Mouse (Mus musculus) hindbrain, embryonic 13.5 days (tissue): ENCODE measurements around the gene Col15a1. TPM values are rescaled to one million over a fixed set of nuclear protein-coding genes. Genes with fewer than 3 reads are reported as not detected.

ENCODE experiments used
- ATAC-seq: fragments of 200-750 bp; cut with Nextera tagmentation; 2 replicates; pipeline ENCODE4 v1.8.0; 2017; ENCODE audit warnings: moderate TSS enrichment; ENCODE audit not compliant: low FRiP score
- H3K27ac ChIP-seq: fragments of 300-500 bp; sonication (generic); 2 replicates; pipeline ENCODE4 v1.5.1; 2015; ENCODE audit warnings: inconsistent platforms, mild to moderate bottlenecking, moderate library complexity
- H3K27me3 ChIP-seq: fragments of 300-500 bp; sonication (generic); 2 replicates; pipeline ENCODE4 v1.6.1; 2015; ENCODE audit warnings: mild to moderate bottlenecking, inconsistent platforms
- H3K36me3 ChIP-seq: fragments of 300-500 bp; sonication (generic); 2 replicates; pipeline ENCODE4 v1.6.1; 2015; ENCODE audit warnings: mild to moderate bottlenecking, inconsistent platforms
- H3K4me1 ChIP-seq: fragments of 300-500 bp; sonication (generic); replicated peaks from 2 replicates; pipeline ENCODE4 v1.6.1; 2015; ENCODE audit warnings: inconsistent platforms
- H3K4me2 ChIP-seq: fragments of 300-500 bp; sonication (generic); 2 replicates; pipeline ENCODE4 v1.6.1; 2015; ENCODE audit warnings: inconsistent platforms, mild to moderate bottlenecking, moderate library complexity
- H3K4me3 ChIP-seq: fragments of 300-500 bp; sonication (generic); 2 replicates; pipeline ENCODE4 v1.5.1; 2015; ENCODE audit warnings: mild to moderate bottlenecking, inconsistent platforms
- H3K9ac ChIP-seq: fragments of 300-500 bp; sonication (generic); 2 replicates; pipeline ENCODE4 v1.6.1; 2015; ENCODE audit warnings: mild to moderate bottlenecking, inconsistent platforms
- H3K9me3 ChIP-seq: fragments of 300-500 bp; sonication (generic); 2 replicates; pipeline ENCODE4 v1.6.1; 2016; ENCODE audit warnings: inconsistent platforms
- WGBS: fragments of 180-500 bp; shearing (Covaris S2); methylation state at CpG from one replicate; pipeline ENCODE4 v1.1.7; 2015; 5-methylcytosine and 5-hydroxymethylcytosine counted together
- polyA plus RNA-seq: library from polyadenylated mRNA; unstranded; fragments of >200 nt; fragmentation: Nextera tagmentation; extraction: Ambion mirVana; gene quantifications from 2 replicates; pipeline ENCODE4 v1.2.1, GENCODE M21; 2015

The Col15a1 gene
- polyA plus RNA-seq, 1 experiment from 2014 or later, result 3.7 TPM

DNA sequence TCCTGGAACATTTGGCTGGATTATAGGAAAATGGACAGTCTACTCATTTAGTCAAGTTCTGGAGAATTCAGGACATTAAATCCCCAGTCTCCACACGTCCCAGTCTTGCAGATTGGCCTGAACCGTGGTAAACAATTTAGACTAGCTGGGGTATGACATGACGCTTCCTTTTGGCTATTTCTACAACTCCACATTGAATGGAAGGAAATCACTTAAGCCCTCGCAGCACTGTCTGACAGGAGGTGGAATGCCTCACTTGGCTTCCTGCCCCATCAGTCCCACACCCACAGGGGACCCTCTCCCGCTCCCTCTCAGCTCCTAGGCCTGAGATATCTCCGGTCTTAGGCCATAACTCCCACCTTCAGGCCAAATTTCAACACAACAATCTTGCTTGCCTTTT is 2.1 kb upstream of the Col15a1 start:
- Histone ChIP-seq H3K4me1 (peaks cover 14% of the 10 kb centered on the region), H3K9me3 (no peaks in the 10 kb centered on the region), H3K27me3 (peaks cover 60% of the 10 kb centered on the region), H3K36me3 (no peaks in the 10 kb centered on the region), H3K9ac (no peak overlapping the region), H3K27ac (no peak overlapping the region), H3K4me3 (no peak overlapping the region), H3K4me2 (no peak overlapping the region)
- WGBS, result 85% methylated on average over 6 of the region's 6 CpGs
- ATAC-seq, result no peak

DNA sequence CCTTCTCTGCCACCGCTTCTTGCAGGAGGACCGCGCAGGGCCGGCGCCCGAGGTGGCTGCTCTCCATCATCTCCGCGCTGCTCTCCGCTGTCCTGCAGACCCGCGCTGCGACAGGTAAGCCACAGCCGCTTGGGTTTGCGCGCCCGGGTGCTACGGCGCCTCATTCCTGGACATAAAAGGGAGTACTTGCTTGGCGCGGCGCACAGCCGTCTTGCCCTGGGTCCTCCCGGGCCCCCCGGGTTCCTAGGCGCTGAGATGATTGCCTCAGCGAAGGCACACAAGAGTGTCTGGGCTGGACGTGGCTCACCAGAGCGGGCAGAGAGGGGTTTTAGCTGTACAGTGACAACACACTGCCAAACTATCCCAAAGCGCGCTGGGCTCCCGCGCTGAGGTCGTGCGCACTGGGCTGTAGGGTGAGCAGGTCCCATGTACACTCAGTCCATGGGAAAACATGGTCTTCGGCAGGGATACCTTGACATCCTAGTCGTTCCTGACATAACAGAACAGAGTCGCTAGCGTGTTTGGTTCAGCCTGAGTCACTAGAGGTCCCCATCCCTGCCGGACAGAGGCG is 545 bp downstream of the Col15a1 start:
- no peak overlapping the region for H3K27ac ChIP-seq
- H3K4me3 ChIP-seq, result peak overlapping the region; percentile 57
- WGBS, result 3% methylated on average over 40 of the region's 40 CpGs
- H3K4me2 ChIP-seq, result peak overlapping the region; percentile 80
- peaks cover 66% of the 10 kb centered on the region for H3K27me3 ChIP-seq
- H3K4me1 ChIP-seq, result peaks cover 14% of the 10 kb centered on the region
- H3K36me3 ChIP-seq, result no peaks in the 10 kb centered on the region
- H3K9me3 ChIP-seq, result no peaks in the 10 kb centered on the region
- ATAC-seq, result peak; percentile 70
- peak overlapping the region; percentile 76 for H3K9ac ChIP-seq

DNA sequence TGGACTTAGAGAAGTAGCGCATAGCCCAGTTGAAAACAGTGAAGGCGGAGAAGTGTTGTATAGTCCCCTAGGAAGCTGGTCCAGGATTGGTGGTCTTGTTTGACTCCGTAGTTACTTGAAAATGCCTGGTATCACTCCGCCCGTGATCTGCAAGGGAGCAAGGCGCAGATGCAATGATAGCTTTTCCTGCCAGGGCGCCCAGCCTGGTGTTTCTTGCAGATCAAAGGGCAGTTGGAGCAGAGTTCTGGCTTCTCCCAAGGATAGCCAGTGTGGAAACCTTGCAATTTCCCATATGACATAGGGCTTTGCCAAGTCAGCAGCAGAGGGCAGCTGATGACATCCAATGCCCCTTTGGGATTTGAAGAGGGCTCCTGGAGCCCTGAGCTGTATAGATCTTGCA is 1.5 kb downstream of the Col15a1 start:
- Histone ChIP-seq H3K4me2 (peak overlapping the region; percentile 80; the same call in 1 of the 2 replicates), H3K27ac (no peak overlapping the region), H3K4me3 (no peak overlapping the region), H3K9me3 (no peaks in the 10 kb centered on the region), H3K27me3 (peaks cover 64% of the 10 kb centered on the region), H3K9ac (no peak overlapping the region), H3K36me3 (no peaks in the 10 kb centered on the region), H3K4me1 (peaks cover 14% of the 10 kb centered on the region)
- ATAC-seq, result no peak
- 83% methylated on average over 7 of the region's 7 CpGs for WGBS

DNA sequence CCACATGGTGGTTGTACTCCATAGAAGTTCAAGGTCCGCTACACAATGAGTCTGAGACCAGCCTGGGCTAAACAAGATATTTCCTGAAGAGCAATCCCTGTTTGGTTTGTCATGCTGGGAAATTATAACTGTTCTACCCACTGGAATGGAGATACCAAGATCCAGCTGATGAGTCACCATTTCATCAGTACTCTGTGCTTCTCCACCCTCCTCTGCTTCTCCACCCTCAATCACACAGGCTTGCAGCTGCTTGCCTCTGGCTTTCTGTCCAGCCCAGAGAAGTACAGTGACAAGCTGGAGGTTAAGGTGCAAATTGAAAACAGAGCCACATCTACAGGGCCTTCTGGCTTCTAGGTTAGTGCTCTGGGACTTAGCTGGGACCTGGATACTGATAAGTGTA is 10.9 kb downstream of the Col15a1 start:
- Histone ChIP-seq H3K36me3 (no peaks in the 10 kb centered on the region), H3K4me3 (no peak overlapping the region), H3K4me1 (no peaks in the 10 kb centered on the region), H3K27me3 (no peaks in the 10 kb centered on the region), H3K9me3 (no peaks in the 10 kb centered on the region; the same call in 1 of the 2 replicates), H3K9ac (no peak overlapping the region), H3K4me2 (no peak overlapping the region), H3K27ac (no peak overlapping the region)
- no peak for ATAC-seq
- WGBS, result 94% methylated on average over 1 of the region's 1 CpGs

DNA sequence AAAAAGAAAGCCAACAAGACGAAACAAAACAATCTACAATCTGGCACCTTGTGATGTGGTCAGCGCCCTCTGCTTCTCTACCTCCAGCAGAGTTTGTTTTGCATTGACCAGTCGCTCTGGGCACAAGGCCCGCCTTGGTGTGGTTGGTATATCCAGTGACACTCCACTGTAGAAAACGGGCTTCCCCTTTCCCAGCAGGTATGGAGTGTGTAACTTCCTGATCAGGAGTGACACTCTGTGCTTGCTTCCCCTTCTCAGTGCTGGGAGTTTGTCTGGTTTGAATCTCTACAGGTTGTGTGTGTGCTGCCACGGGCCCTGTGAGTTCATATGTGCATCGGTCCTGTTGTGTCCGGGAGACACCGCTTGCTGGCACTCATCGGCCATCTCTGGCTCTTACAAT is 11.4 kb downstream of the Col15a1 start:
- H3K4me2 ChIP-seq, result no peak overlapping the region
- no peaks in the 10 kb centered on the region for H3K36me3 ChIP-seq
- no peak overlapping the region for H3K27ac ChIP-seq
- no peaks in the 10 kb centered on the region; the same call in 1 of the 2 replicates for H3K9me3 ChIP-seq
- H3K4me3 ChIP-seq, result no peak overlapping the region
- no peaks in the 10 kb centered on the region for H3K27me3 ChIP-seq
- no peak for ATAC-seq
- H3K4me1 ChIP-seq, result no peaks in the 10 kb centered on the region
- H3K9ac ChIP-seq, result no peak overlapping the region
- WGBS, result 89% methylated on average over 10 of the region's 10 CpGs

DNA sequence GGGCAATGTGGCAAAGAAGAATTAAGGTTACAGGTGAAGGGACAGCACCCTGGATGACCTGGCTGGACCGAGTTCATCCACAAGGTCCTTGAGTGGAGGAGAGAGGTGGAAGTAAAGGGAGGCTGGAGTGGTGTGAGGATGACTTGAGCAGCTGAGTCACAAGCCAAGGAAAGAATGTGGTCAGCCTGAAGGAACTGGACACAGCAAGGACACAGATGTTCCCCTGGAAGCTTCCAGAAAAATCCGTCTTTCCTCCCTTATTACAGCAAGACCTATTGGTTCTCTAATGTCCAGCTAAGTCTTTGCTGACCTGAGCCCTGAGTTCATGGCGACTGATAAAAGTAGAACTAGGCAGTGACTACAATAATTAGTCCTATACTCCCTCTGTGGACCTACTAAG is 12.6 kb downstream of the Col15a1 start:
- whole genome bisulfite sequencing, result 89% methylated on average over 3 of the region's 3 CpGs
- Histone ChIP-seq H3K4me3 (no peak overlapping the region), H3K4me1 (no peaks in the 10 kb centered on the region), H3K27me3 (no peaks in the 10 kb centered on the region), H3K9me3 (no peaks in the 10 kb centered on the region; the same call in 1 of the 2 replicates), H3K9ac (no peak overlapping the region), H3K4me2 (no peak overlapping the region), H3K27ac (no peak overlapping the region), H3K36me3 (no peaks in the 10 kb centered on the region)
- no peak for ATAC-seq

DNA sequence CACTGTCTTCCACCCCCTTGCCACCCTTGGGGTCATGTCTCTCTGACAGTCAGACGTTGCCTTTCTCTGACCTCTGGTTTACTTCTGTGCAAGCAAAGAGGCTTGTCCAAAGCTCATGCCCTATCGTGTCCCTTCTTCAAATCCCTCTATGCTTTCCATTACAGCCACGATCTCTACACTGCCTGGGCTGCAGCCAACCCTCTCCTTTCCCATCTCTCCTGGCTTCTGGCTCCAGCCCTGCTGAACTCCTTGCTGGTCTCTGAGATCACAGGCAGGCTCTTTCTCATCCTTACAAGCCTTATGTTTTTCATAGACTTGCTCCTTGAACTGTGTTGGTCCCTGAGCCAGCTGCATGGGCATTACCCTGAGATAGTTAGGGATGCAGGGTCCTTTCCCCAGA is 14.2 kb downstream of the Col15a1 start:
- H3K27me3 ChIP-seq, result no peaks in the 10 kb centered on the region
- no peak for ATAC-seq
- H3K4me2 ChIP-seq, result no peak overlapping the region
- H3K36me3 ChIP-seq, result no peaks in the 10 kb centered on the region
- H3K9me3 ChIP-seq, result no peaks in the 10 kb centered on the region; the same call in 1 of the 2 replicates
- H3K4me3 ChIP-seq, result no peak overlapping the region
- no peak overlapping the region for H3K9ac ChIP-seq
- WGBS, result 87% methylated on average over 3 of the region's 3 CpGs
- no peak overlapping the region for H3K27ac ChIP-seq
- H3K4me1 ChIP-seq, result peaks cover 7% of the 10 kb centered on the region; the same call in 1 of the 2 replicates

DNA sequence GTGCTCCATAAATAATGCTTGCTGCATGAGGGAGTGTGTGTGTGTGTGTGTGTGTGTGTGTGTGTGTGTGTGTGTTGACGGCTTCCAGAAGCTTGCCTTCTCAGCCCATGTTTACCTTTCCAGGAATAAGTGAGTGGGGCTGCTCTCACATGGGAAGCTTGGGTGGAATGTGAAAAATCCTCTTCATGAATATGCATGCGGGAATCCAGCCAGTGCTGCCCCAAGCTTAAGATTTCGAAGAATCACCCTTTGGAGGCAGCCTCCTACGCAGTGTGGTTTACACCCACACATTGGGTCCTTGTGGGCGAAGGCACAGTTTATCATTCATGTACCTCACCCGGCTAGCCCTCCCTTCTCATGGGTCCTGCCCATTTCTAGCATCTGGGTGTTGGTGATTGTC is 18.0 kb downstream of the Col15a1 start:
- Histone ChIP-seq H3K36me3 (no peaks in the 10 kb centered on the region), H3K9me3 (no peaks in the 10 kb centered on the region; the same call in 1 of the 2 replicates), H3K4me3 (no peak overlapping the region), H3K4me1 (peaks cover 15% of the 10 kb centered on the region), H3K27ac (no peak overlapping the region), H3K4me2 (no peak overlapping the region), H3K9ac (no peak overlapping the region), H3K27me3 (no peaks in the 10 kb centered on the region)
- 69% methylated on average over 6 of the region's 6 CpGs for WGBS
- ATAC-seq, result no peak

DNA sequence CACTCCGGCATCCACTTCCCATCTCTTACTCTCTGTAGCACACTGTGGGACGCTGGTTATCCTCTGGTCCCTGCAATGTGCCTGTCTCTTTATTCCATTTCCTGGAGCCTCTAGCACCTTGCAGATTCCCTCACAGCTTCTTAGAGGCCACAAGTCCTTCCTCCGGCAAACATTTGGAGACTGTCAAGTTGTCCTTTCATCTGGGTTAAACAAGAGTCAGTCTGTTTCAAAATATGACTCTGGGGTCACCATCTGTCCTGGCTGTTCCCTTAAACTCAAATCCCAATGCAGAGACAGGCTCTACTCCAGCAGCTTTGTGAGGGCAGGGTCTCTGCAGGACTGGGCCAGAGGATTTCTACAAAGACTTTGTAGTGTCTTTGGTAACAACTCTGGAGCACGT is 19.1 kb downstream of the Col15a1 start:
- Histone ChIP-seq H3K4me3 (no peak overlapping the region), H3K36me3 (no peaks in the 10 kb centered on the region), H3K27ac (no peak overlapping the region), H3K9me3 (no peaks in the 10 kb centered on the region; the same call in 1 of the 2 replicates), H3K27me3 (no peaks in the 10 kb centered on the region), H3K4me1 (peaks cover 15% of the 10 kb centered on the region), H3K9ac (no peak overlapping the region), H3K4me2 (no peak overlapping the region)
- WGBS, result 69% methylated on average over 4 of the region's 4 CpGs
- no peak for ATAC-seq

DNA sequence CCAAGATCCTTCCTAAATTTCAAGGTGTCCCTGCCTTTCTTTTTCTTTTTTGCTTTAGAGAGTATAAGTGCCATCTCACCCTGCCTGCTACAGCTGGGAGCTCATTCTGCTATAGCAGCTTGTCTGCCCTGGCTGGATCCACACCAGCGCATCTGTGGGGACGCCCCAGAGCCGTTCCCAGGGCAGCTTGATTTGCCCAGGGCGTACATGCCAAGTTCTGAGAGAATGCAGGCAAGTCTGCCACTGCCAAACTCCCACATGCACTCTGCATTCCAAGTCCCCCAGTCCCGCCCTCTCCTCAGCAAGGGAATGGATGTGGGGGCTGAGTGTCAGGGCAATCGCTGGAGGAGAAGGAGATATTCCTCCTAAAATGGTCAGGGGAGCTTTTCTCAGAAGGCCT is 19.8 kb downstream of the Col15a1 start:
- Histone ChIP-seq H3K27me3 (no peaks in the 10 kb centered on the region), H3K36me3 (no peaks in the 10 kb centered on the region), H3K4me2 (no peak overlapping the region), H3K4me3 (no peak overlapping the region), H3K27ac (no peak overlapping the region), H3K4me1 (peaks cover 15% of the 10 kb centered on the region), H3K9ac (no peak overlapping the region), H3K9me3 (no peaks in the 10 kb centered on the region; the same call in 1 of the 2 replicates)
- 65% methylated on average over 6 of the region's 6 CpGs for WGBS
- 0 out of 2 replicates have a peak, but pooled peaks have one; percentile 59 for ATAC-seq

DNA sequence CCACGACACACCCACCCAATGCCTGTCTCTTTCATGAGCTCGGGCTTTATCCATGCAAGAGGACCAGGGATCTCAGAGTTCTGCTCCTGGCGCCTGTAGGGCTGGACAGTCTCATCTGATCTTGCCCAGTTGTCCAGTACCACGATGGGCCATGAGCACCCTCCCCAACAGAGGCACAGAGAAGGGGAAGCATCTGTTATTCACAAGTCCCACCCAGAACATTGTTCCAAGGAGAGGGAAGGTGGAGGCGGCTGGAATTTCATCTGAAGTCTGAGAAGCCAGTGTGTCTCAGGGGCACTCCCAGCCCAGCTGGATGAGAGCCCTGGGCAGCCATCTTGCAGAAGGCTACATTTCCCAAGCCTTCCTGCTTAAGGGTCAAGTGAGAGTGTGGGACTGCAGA is 21.0 kb downstream of the Col15a1 start:
- Histone ChIP-seq H3K27ac (no peak overlapping the region), H3K9me3 (no peaks in the 10 kb centered on the region), H3K9ac (no peak overlapping the region), H3K36me3 (no peaks in the 10 kb centered on the region), H3K4me2 (no peak overlapping the region), H3K4me3 (no peak overlapping the region), H3K27me3 (no peaks in the 10 kb centered on the region), H3K4me1 (peaks cover 15% of the 10 kb centered on the region)
- ATAC-seq, result no peak
- 88% methylated on average over 5 of the region's 5 CpGs for WGBS

DNA sequence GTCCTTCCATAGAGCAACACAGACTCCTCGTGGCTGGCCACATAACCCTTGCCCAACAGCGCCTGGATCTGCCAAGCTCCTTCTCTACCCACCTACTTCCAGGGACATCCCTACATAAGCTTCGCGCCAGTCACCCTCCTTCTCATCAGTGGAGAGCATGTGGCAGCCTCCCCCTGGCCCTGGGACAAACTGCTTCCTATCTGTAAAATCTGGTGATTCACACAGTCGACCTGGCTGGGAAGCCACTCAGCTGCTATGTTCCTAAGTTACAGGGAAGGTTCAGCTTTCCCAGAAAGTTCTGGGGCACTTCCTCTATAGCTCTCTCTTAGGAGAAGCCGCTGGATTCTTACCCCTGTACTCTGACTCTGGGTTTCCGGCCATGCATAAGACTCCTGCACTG is 22.5 kb downstream of the Col15a1 start:
- no peak for ATAC-seq
- no peaks in the 10 kb centered on the region; the same call in 1 of the 2 replicates for H3K27me3 ChIP-seq
- H3K4me1 ChIP-seq, result peaks cover 24% of the 10 kb centered on the region
- no peak overlapping the region for H3K4me3 ChIP-seq
- H3K9me3 ChIP-seq, result no peaks in the 10 kb centered on the region
- WGBS, result 86% methylated on average over 7 of the region's 7 CpGs
- no peak overlapping the region for H3K4me2 ChIP-seq
- H3K27ac ChIP-seq, result no peak overlapping the region
- no peak overlapping the region for H3K9ac ChIP-seq
- no peaks in the 10 kb centered on the region for H3K36me3 ChIP-seq

DNA sequence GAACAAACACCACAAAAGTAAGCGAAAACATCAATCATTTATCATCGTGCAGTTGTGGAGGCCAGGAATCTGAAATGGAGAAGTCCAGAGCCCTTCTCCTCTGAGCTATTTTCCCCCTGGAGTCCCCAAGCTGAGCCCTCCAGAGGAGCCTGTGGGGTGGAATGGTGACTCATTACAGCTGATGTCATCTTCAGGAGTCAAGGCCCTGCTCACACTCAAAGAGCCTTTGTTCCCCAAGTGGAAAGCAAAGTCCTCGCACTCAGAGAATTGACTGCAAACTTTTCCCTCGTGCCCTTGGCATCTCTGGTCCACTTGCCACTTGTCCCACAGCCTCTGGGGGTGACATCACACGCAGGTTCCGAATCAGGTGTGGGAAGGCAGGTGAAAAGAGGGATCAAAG is 23.4 kb downstream of the Col15a1 start:
- H3K4me2 ChIP-seq, result no peak overlapping the region
- H3K36me3 ChIP-seq, result no peaks in the 10 kb centered on the region
- ATAC-seq, result no peak
- H3K9ac ChIP-seq, result no peak overlapping the region
- no peaks in the 10 kb centered on the region; the same call in 1 of the 2 replicates for H3K27me3 ChIP-seq
- no peak overlapping the region for H3K27ac ChIP-seq
- peaks cover 23% of the 10 kb centered on the region for H3K4me1 ChIP-seq
- H3K9me3 ChIP-seq, result no peaks in the 10 kb centered on the region
- 79% methylated on average over 6 of the region's 6 CpGs for WGBS
- no peak overlapping the region for H3K4me3 ChIP-seq
